Mouse (Mus musculus): ENCODE measurements around the gene Phox2b.

GRCm38 (mm10) chr5:67063596-67063995 is 35.5 kb downstream of the Phox2b start:
- TF ChIP-seq CTCF (IDR thresholded peaks at IDR 0.05; ENCODE audit: low read depth) (no peak), EP300 (optimal IDR thresholded peaks at IDR 0.05) (no peak)

All from stomach, postnatal 0 days (tissue).